Mouse (Mus musculus): ENCODE data around the gene Rab30. TPM values are rescaled to one million over a fixed set of nuclear protein-coding genes. Genes with fewer than 3 reads are reported as not detected.
"Not testable (repeated sequence)": the region's sequence is repeated elsewhere in the genome, so short reads cannot be mapped to it uniquely, and the experiment has no call there.

Rab30 gene
- polyA plus RNA-seq, 1 experiment from 2014 or later, result 18.6 TPM

GRCm38 (mm10) chr7:92729583-92729982 lies 11.8 kb upstream of the Rab30 start:
- not testable (repeated sequence) for H3K4me2 ChIP-seq; H3K4me3 ChIP-seq; H3K9ac ChIP-seq; H3K9me3 ChIP-seq; H3K4me1 ChIP-seq (replicated peaks); H3K36me3 ChIP-seq; H3K27me3 ChIP-seq; H3K27ac ChIP-seq (replicated peaks)
- WGBS, result 81% methylated on average over 3 of the region's 3 CpGs
- 0 out of 2 replicates have a peak, but pooled peaks have one; percentile 3 for ATAC-seq (ENCODE audit: low FRiP score, low read depth)

GRCm38 (mm10) chr7:92730465-92730864 lies 10.9 kb upstream of the Rab30 start:
- Histone ChIP-seq H3K4me1 (replicated peaks) (no peaks in the 10 kb centered on the region), H3K9me3 (no peaks in the 10 kb centered on the region), H3K27ac (replicated peaks) (no peak overlapping the region), H3K9ac (no peak overlapping the region), H3K36me3 (peaks cover 9% of the 10 kb centered on the region; the same call in 1 of the 2 replicates), H3K4me2 (no peak overlapping the region), H3K4me3 (no peak overlapping the region), H3K27me3 (no peaks in the 10 kb centered on the region)
- 74% methylated on average over 4 of the region's 4 CpGs for WGBS
- no peak for ATAC-seq (ENCODE audit: low FRiP score, low read depth)

- H3K4me2 ChIP-seq, result no peak overlapping the region
- H3K4me1 ChIP-seq (replicated peaks), result no peaks in the 10 kb centered on the region
- H3K4me3 ChIP-seq, result no peak overlapping the region
- no peak overlapping the region for H3K9ac ChIP-seq
- H3K27me3 ChIP-seq, result no peaks in the 10 kb centered on the region
- no peak for ATAC-seq (ENCODE audit: low FRiP score, low read depth)
- H3K27ac ChIP-seq (replicated peaks), result no peak overlapping the region
- H3K36me3 ChIP-seq, result peaks cover 9% of the 10 kb centered on the region; the same call in 1 of the 2 replicates
- 63% methylated on average over 3 of the region's 3 CpGs for WGBS
- no peaks in the 10 kb centered on the region for H3K9me3 ChIP-seq
Measured at GRCm38 (mm10) chr7:92730959-92731358, 10.4 kb upstream of the Rab30 start.

GRCm38 (mm10) chr7:92732136-92732535 lies 9.3 kb upstream of the Rab30 start:
- Histone ChIP-seq H3K27ac (replicated peaks) (no peak overlapping the region), H3K9me3 (no peaks in the 10 kb centered on the region), H3K4me2 (no peak overlapping the region)

GRCm38 (mm10) chr7:92737560-92737959 lies 3.8 kb upstream of the Rab30 start:
- Histone ChIP-seq H3K4me3 (no peak overlapping the region), H3K4me1 (replicated peaks) (peaks cover 30% of the 10 kb centered on the region), H3K27me3 (no peaks in the 10 kb centered on the region), H3K4me2 (peak overlapping the region; percentile 77; the same call in 1 of the 2 replicates), H3K9ac (no peak overlapping the region), H3K27ac (replicated peaks) (no peak overlapping the region), H3K9me3 (no peaks in the 10 kb centered on the region), H3K36me3 (peaks cover 12% of the 10 kb centered on the region; the same call in 1 of the 2 replicates)
- WGBS, result 78% methylated on average over 1 of the region's 1 CpGs
- no peak for ATAC-seq (ENCODE audit: low FRiP score, low read depth)

More at GRCm38 (mm10) chr7:92732136-92732535, 9.3 kb upstream of the Rab30 start:
- 92% methylated on average over 7 of the region's 7 CpGs for WGBS
- Histone ChIP-seq H3K9ac (no peak overlapping the region), H3K36me3 (peaks cover 9% of the 10 kb centered on the region; the same call in 1 of the 2 replicates), H3K4me1 (replicated peaks) (peaks cover under 1% of the 10 kb centered on the region; the same call in 1 of the 2 replicates), H3K27me3 (no peaks in the 10 kb centered on the region), H3K4me3 (no peak overlapping the region)
- ATAC-seq (ENCODE audit: low FRiP score, low read depth), result no peak

GRCm38 (mm10) chr7:92739956-92740355 lies 1.4 kb upstream of the Rab30 start:
- WGBS, result 25% methylated on average over 6 of the region's 6 CpGs
- peak overlapping the region; percentile 77 for H3K4me2 ChIP-seq
- no peaks in the 10 kb centered on the region for H3K9me3 ChIP-seq
- peaks cover 51% of the 10 kb centered on the region for H3K4me1 ChIP-seq (replicated peaks)
- peak overlapping the region; percentile 87 for H3K9ac ChIP-seq
- peak overlapping the region; percentile 94; the same call in 1 of the 2 replicates for H3K27ac ChIP-seq (replicated peaks)
- H3K4me3 ChIP-seq, result peak overlapping the region; percentile 73
- H3K36me3 ChIP-seq, result 0 out of 2 replicates have a peak, but pooled peaks cover 3% of the 10 kb centered on the region
- no peak for ATAC-seq (ENCODE audit: low FRiP score, low read depth)
- H3K27me3 ChIP-seq, result no peaks in the 10 kb centered on the region

GRCm38 (mm10) chr7:92740411-92741115 lies 840 bp upstream of the Rab30 start:
- H3K27ac ChIP-seq (replicated peaks), result peak overlapping the region; percentile 94
- H3K9me3 ChIP-seq, result no peaks in the 10 kb centered on the region
- H3K36me3 ChIP-seq, result 0 out of 2 replicates have a peak, but pooled peaks cover 3% of the 10 kb centered on the region
- H3K4me1 ChIP-seq (replicated peaks), result peaks cover 51% of the 10 kb centered on the region
- WGBS, result 2% methylated on average over 23 of the region's 23 CpGs
- H3K9ac ChIP-seq, result peak overlapping the region; percentile 87
- H3K27me3 ChIP-seq, result no peaks in the 10 kb centered on the region
- no peak for ATAC-seq (ENCODE audit: low FRiP score, low read depth)
- H3K4me2 ChIP-seq, result peak overlapping the region; percentile 77
- H3K4me3 ChIP-seq, result peak overlapping the region; percentile 73

- Histone ChIP-seq H3K27me3 (no peaks in the 10 kb centered on the region), H3K9me3 (no peaks in the 10 kb centered on the region), H3K27ac (replicated peaks) (peak overlapping the region; percentile 78), H3K36me3 (0 out of 2 replicates have a peak, but pooled peaks cover 3% of the 10 kb centered on the region), H3K4me1 (replicated peaks) (peaks cover 51% of the 10 kb centered on the region), H3K4me2 (peak overlapping the region; percentile 72), H3K4me3 (peak overlapping the region; percentile 73), H3K9ac (peak overlapping the region; percentile 65)
- peak; percentile 51 for ATAC-seq (ENCODE audit: low FRiP score, low read depth)
- 0% methylated on average over 9 of the region's 9 CpGs for WGBS
Measured at GRCm38 (mm10) chr7:92741861-92742249, 452 bp downstream of the Rab30 start.

- Histone ChIP-seq H3K27me3 (no peaks in the 10 kb centered on the region), H3K4me2 (peak overlapping the region; percentile 72), H3K9me3 (no peaks in the 10 kb centered on the region), H3K4me1 (replicated peaks) (peaks cover 49% of the 10 kb centered on the region), H3K27ac (replicated peaks) (peak overlapping the region; percentile 78), H3K36me3 (0 out of 2 replicates have a peak, but pooled peaks cover 3% of the 10 kb centered on the region), H3K9ac (peak overlapping the region; percentile 65), H3K4me3 (peak overlapping the region; percentile 73)
- under 1% methylated on average over 16 of the region's 16 CpGs for WGBS
- ATAC-seq (ENCODE audit: low FRiP score, low read depth), result no peak
Measured at GRCm38 (mm10) chr7:92742341-92742741, 938 bp downstream of the Rab30 start.

- Histone ChIP-seq H3K4me1 (replicated peaks) (peaks cover 44% of the 10 kb centered on the region), H3K36me3 (0 out of 2 replicates have a peak, but pooled peaks cover 3% of the 10 kb centered on the region), H3K27ac (replicated peaks) (peak overlapping the region; percentile 78), H3K4me2 (peak overlapping the region; percentile 72), H3K4me3 (peak overlapping the region; percentile 73), H3K9ac (peak overlapping the region; percentile 65), H3K27me3 (no peaks in the 10 kb centered on the region), H3K9me3 (no peaks in the 10 kb centered on the region)
- under 1% methylated on average over 6 of the region's 6 CpGs for WGBS
- ATAC-seq (ENCODE audit: low FRiP score, low read depth), result no peak
Measured at GRCm38 (mm10) chr7:92742774-92743173, 1.4 kb downstream of the Rab30 start.

- Histone ChIP-seq H3K27me3 (no peaks in the 10 kb centered on the region), H3K36me3 (0 out of 2 replicates have a peak, but pooled peaks cover 2% of the 10 kb centered on the region), H3K9ac (peak overlapping the region; percentile 65), H3K9me3 (no peaks in the 10 kb centered on the region), H3K4me3 (peak overlapping the region; percentile 73), H3K4me1 (replicated peaks) (peaks cover 39% of the 10 kb centered on the region), H3K4me2 (peak overlapping the region; percentile 72), H3K27ac (replicated peaks) (no peak overlapping the region)
- no peak for ATAC-seq (ENCODE audit: low FRiP score, low read depth)
- 8% methylated on average over 6 of the region's 6 CpGs for WGBS
Measured at GRCm38 (mm10) chr7:92743325-92743724, 1.9 kb downstream of the Rab30 start.

- Histone ChIP-seq H3K36me3 (no peaks in the 10 kb centered on the region), H3K9me3 (no peaks in the 10 kb centered on the region), H3K27ac (replicated peaks) (no peak overlapping the region), H3K4me2 (no peak overlapping the region), H3K27me3 (no peaks in the 10 kb centered on the region), H3K4me3 (no peak overlapping the region), H3K4me1 (replicated peaks) (no peaks in the 10 kb centered on the region), H3K9ac (no peak overlapping the region)
- ATAC-seq (ENCODE audit: low FRiP score, low read depth), result no peak
- WGBS, result 61% methylated on average over 2 of the region's 2 CpGs
Measured at GRCm38 (mm10) chr7:92750395-92750794, 9.0 kb downstream of the Rab30 start.

All from hindbrain, embryonic 15.5 days (tissue).